Mouse (Mus musculus): ENCODE measurements around the gene Dyrk4. TPM values are rescaled to one million over a fixed set of nuclear protein-coding genes. Genes with fewer than 3 reads are reported as not detected.

Gene Dyrk4
- polyA plus RNA-seq, 1 experiment from 2014 or later = not detected

DNA sequence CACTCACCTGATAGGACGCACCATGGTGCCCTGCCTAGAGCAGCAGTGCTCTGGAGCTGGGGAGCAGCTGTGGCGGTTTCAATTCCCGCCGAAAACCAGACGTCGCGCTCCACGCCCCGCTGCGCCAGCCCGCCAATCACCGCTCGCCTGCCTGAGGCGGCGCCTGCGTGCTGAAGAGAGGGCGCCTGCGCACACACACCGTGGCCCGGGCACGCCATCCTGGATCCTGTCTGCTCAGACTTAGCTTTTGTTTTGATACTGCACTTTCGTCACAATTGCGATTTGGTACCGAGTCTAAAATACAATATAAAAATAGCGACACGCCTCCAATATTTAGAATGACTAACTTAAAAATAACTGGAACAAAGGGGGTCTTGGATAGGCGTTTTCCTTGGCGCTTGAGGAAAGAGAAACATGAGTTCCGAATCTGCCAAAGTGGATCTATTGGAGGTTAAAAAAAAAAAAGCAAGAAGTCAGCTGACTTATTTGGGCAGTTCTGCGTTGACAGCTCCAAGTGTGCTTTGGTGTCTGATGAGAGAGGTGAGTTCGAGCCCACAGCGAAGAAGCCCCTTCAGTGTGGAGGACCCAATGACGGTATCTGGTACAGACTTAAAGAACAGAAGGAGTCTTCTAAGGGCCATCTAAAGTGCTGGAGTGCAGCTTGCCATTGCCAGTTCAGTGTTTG is 18.0 kb upstream of the Dyrk4 start, which contains the start of the genes Rad51ap1 and D6Wsu163e:
Rad51ap1 (minus strand) TSS at position 101 of the 685 bp plus-strand sequence.
D6Wsu163e (plus strand) TSS at position 476 of the 685 bp plus-strand sequence.
- no peaks in the 10 kb centered on the region for H3K9me3 ChIP-seq (replicated peaks; ENCODE audit: control insufficient read depth, low read length)
- H3K4me1 ChIP-seq (ENCODE audit: control insufficient read depth, insufficient read depth, low read length) = peaks cover 14% of the 10 kb centered on the region
- H3K36me3 ChIP-seq (ENCODE audit: control insufficient read depth, insufficient read depth, low read length) = peaks cover 21% of the 10 kb centered on the region
- under 1% methylated on average over 33 of the region's 33 CpGs for WGBS
- ATAC-seq (peak; percentile 100), DNase-seq (ENCODE audit: low spot score) (peak; percentile 98)
- H3K27ac ChIP-seq (ENCODE audit: low read depth, low read length) = 0 out of 2 replicates have a peak within 1 kb of the TSS, but pooled peaks have one; percentile 40
- peak within 1 kb of the TSS; percentile 68 for H3K4me3 ChIP-seq (ENCODE audit: low read depth, low read length)
- H3K9ac ChIP-seq (ENCODE audit: low read length) = peak within 1 kb of the TSS; percentile 69
- H3K4me2 ChIP-seq (ENCODE audit: low read length) = peak within 1 kb of the TSS; percentile 82
- no peaks in the 10 kb centered on the region for H3K27me3 ChIP-seq (replicated peaks; ENCODE audit: control insufficient read depth, insufficient read depth, low read length)

DNA sequence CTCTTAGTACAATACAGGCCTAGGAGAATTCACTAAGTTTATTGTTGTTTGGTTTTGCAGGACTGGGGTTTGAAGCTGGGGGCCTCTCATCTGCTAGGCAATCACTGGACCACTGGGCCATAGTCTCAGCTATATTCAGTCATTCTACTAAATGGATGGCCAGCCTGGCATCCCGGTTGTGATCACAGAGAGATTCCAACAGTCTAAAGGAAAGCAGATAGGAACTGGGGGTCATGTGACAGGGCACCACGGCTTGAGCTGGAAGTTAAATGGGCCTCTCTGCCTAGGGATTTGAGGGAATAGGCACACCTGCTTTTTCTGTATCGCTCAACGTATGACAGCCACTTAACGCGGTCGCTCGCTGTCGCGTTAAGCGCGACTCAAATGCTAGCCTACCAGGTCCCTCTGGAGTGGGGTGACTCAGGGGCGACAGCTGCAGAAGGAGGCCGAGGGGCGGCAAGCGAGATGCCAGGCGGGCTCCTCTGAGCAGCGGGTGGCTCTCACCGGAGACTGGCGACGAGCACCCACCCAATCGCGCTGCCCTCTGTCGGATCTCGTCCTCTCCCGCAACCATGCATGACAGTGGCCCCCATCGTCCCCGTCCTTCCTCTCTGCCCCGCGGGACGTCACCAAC is 17.3 kb upstream of the Dyrk4 start:
- H3K9ac ChIP-seq (ENCODE audit: low read length) = peak overlapping the region; percentile 69

DNA sequence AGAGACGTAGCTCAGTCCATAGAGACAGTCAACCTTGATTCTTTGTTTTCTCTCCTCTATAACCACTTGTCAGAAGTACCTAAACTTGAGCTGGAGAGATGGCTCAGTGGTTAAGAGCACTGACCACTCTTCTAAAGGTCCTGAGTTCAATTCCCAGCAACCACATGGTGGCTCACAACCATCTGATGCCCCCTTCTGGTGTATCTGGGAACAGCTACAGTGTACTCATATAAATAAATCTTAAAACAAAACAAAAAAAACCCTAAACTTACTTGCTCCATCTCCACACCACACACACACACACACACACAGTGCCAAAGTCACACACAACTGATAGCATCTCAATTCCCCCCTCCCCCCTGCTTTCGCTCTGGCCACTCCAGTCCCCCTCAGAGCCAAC is 16.4 kb upstream of the Dyrk4 start:
- H3K27me3 ChIP-seq (replicated peaks; ENCODE audit: control insufficient read depth, insufficient read depth, low read length) = no peaks in the 10 kb centered on the region
- H3K4me3 ChIP-seq (ENCODE audit: low read depth, low read length) = peak overlapping the region; percentile 68
- no peaks in the 10 kb centered on the region for H3K9me3 ChIP-seq (replicated peaks; ENCODE audit: control insufficient read depth, low read length)
- no peak for ATAC-seq
- H3K4me2 ChIP-seq (ENCODE audit: low read length) = peak overlapping the region; percentile 82
- peaks cover 21% of the 10 kb centered on the region for H3K36me3 ChIP-seq (ENCODE audit: control insufficient read depth, insufficient read depth, low read length)
- DNase-seq (ENCODE audit: low spot score) = no peak
- no peak overlapping the region for H3K27ac ChIP-seq (ENCODE audit: low read depth, low read length)
- 75% methylated on average over 2 of the region's 2 CpGs for WGBS
- peaks cover 14% of the 10 kb centered on the region for H3K4me1 ChIP-seq (ENCODE audit: control insufficient read depth, insufficient read depth, low read length)
- H3K9ac ChIP-seq (ENCODE audit: low read length) = no peak overlapping the region

More for the DNA sequence above, 17.3 kb upstream of the Dyrk4 start:
- under 1% methylated on average over 30 of the region's 31 CpGs for WGBS
- H3K4me1 ChIP-seq (ENCODE audit: control insufficient read depth, insufficient read depth, low read length) = peaks cover 14% of the 10 kb centered on the region
- no peaks in the 10 kb centered on the region for H3K9me3 ChIP-seq (replicated peaks; ENCODE audit: control insufficient read depth, low read length)
- no peak overlapping the region for H3K27ac ChIP-seq (ENCODE audit: low read depth, low read length)
- H3K4me2 ChIP-seq (ENCODE audit: low read length) = peak overlapping the region; percentile 82
- no peaks in the 10 kb centered on the region for H3K27me3 ChIP-seq (replicated peaks; ENCODE audit: control insufficient read depth, insufficient read depth, low read length)
- peak overlapping the region; percentile 68 for H3K4me3 ChIP-seq (ENCODE audit: low read depth, low read length)
- ATAC-seq (0 out of 2 replicates have a peak, but pooled peaks have one; percentile 1), DNase-seq (ENCODE audit: low spot score) (no peak)
- H3K36me3 ChIP-seq (ENCODE audit: control insufficient read depth, insufficient read depth, low read length) = peaks cover 20% of the 10 kb centered on the region

DNA sequence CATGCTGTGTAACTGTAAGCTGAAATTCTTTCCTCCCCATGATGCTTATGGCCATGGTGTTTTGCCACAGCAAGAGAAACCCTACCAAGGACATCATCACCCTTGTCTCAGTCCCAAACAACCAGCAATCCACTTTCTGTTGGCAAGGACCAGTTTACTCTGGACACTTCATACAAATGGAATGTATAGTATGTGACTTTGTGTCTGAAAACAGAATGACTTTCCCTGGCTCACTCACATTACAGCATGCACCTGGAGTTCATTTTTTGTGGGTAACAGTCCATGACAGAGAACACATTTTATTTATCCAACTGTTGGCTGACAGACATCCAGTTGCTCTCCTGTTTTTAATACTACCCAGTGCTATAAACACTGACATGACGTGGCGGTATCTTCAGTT is 11.3 kb upstream of the Dyrk4 start:
- no peaks in the 10 kb centered on the region for H3K9me3 ChIP-seq (replicated peaks; ENCODE audit: control insufficient read depth, low read length)
- H3K36me3 ChIP-seq (ENCODE audit: control insufficient read depth, insufficient read depth, low read length) = peaks cover 43% of the 10 kb centered on the region
- no peaks in the 10 kb centered on the region for H3K27me3 ChIP-seq (replicated peaks; ENCODE audit: control insufficient read depth, insufficient read depth, low read length)
- H3K4me1 ChIP-seq (ENCODE audit: control insufficient read depth, insufficient read depth, low read length) = no peaks in the 10 kb centered on the region
- DNase-seq (ENCODE audit: low spot score) = no peak
- 95% methylated on average over 2 of the region's 2 CpGs for WGBS
- H3K9ac ChIP-seq (ENCODE audit: low read length) = no peak overlapping the region
- H3K27ac ChIP-seq (ENCODE audit: low read depth, low read length) = no peak overlapping the region
- no peak overlapping the region for H3K4me3 ChIP-seq (ENCODE audit: low read depth, low read length)
- no peak overlapping the region for H3K4me2 ChIP-seq (ENCODE audit: low read length)
- no peak for ATAC-seq

DNA sequence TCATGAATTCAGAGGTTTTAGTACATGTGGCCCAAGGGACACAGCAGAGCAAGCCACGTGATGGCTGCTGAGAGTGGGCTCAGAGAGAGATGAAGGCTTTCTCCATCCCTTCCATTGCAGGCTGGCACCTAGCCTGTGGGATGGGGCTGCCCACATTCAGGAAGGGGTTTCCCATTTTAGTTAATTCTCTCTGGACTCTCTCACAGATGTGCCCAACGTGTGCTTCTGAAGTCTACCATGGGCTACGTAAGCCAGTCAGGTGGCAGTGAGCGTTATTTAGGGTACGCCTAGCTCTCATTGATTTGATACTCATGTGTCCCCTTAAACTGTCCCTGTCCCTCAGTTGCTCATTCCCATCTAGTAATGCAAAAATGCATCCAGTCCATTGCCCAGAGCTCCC is 6.7 kb downstream of the Dyrk4 start:
- Histone ChIP-seq H3K27me3 (replicated peaks; ENCODE audit: control insufficient read depth, insufficient read depth, low read length) (no peaks in the 10 kb centered on the region), H3K4me1 (ENCODE audit: control insufficient read depth, insufficient read depth, low read length) (no peaks in the 10 kb centered on the region), H3K9ac (ENCODE audit: low read length) (no peak overlapping the region), H3K4me3 (ENCODE audit: low read depth, low read length) (no peak overlapping the region), H3K9me3 (replicated peaks; ENCODE audit: control insufficient read depth, low read length) (no peaks in the 10 kb centered on the region), H3K4me2 (ENCODE audit: low read length) (no peak overlapping the region), H3K36me3 (ENCODE audit: control insufficient read depth, insufficient read depth, low read length) (no peaks in the 10 kb centered on the region), H3K27ac (ENCODE audit: low read depth, low read length) (no peak overlapping the region)
- 81% methylated on average over 5 of the region's 5 CpGs for WGBS
- DNase-seq (ENCODE audit: low spot score) (no peak), ATAC-seq (no peak)

DNA sequence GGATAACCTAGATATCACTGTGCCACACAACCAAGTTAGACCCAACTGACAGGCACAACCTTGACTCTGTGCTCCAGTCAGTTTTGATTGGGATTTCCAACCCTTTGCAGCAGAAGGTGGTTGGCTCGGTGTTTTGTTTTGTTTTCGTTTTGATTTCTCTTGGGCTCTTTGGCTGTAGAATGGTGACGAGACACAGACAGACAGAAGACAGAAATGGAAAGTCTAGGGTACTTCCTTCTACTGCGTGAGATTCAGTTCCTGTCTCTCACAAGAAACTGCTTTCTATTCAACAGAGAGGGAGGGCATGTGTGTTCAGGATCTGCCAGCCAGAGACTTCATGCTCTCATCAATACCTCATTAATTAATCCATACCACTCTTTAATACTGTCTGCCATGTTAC is 10.9 kb downstream of the Dyrk4 start:
- H3K27me3 ChIP-seq (replicated peaks; ENCODE audit: control insufficient read depth, insufficient read depth, low read length) = no peaks in the 10 kb centered on the region
- no peak overlapping the region for H3K4me2 ChIP-seq (ENCODE audit: low read length)
- DNase-seq (ENCODE audit: low spot score) = no peak
- H3K4me3 ChIP-seq (ENCODE audit: low read depth, low read length) = no peak overlapping the region
- 86% methylated on average over 4 of the region's 4 CpGs for WGBS
- no peaks in the 10 kb centered on the region for H3K9me3 ChIP-seq (replicated peaks; ENCODE audit: control insufficient read depth, low read length)
- no peaks in the 10 kb centered on the region for H3K4me1 ChIP-seq (ENCODE audit: control insufficient read depth, insufficient read depth, low read length)
- no peak overlapping the region for H3K27ac ChIP-seq (ENCODE audit: low read depth, low read length)
- no peak overlapping the region for H3K9ac ChIP-seq (ENCODE audit: low read length)
- no peak for ATAC-seq
- H3K36me3 ChIP-seq (ENCODE audit: control insufficient read depth, insufficient read depth, low read length) = no peaks in the 10 kb centered on the region

DNA sequence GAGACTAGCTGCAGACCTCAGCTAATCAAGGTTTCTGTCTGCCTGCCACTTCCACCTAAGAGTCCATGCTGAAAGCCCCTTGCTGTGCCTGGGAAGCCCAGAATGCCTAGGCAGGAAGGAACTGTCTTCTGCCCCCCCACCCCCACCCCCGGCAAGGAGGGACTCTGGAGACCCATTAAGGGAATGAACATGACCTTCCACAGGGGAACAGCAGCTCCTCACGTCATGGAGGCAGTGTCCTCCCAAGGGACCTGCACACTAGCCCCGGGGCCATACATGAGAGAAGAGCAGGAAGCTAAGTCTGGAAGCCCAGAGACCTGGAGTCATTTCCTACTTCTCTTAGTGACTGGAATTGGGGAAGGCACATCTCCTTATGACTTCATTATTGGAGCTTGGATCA is 13.8 kb downstream of the Dyrk4 start:
- WGBS = 69% methylated on average over 3 of the region's 3 CpGs
- DNase-seq (ENCODE audit: low spot score) (no peak), ATAC-seq (no peak)
- Histone ChIP-seq H3K36me3 (ENCODE audit: control insufficient read depth, insufficient read depth, low read length) (no peaks in the 10 kb centered on the region), H3K9ac (ENCODE audit: low read length) (no peak overlapping the region), H3K27ac (ENCODE audit: low read depth, low read length) (no peak overlapping the region), H3K4me1 (ENCODE audit: control insufficient read depth, insufficient read depth, low read length) (no peaks in the 10 kb centered on the region), H3K4me3 (ENCODE audit: low read depth, low read length) (no peak overlapping the region), H3K27me3 (replicated peaks; ENCODE audit: control insufficient read depth, insufficient read depth, low read length) (no peaks in the 10 kb centered on the region), H3K9me3 (replicated peaks; ENCODE audit: control insufficient read depth, low read length) (no peaks in the 10 kb centered on the region), H3K4me2 (ENCODE audit: low read length) (no peak overlapping the region)

DNA sequence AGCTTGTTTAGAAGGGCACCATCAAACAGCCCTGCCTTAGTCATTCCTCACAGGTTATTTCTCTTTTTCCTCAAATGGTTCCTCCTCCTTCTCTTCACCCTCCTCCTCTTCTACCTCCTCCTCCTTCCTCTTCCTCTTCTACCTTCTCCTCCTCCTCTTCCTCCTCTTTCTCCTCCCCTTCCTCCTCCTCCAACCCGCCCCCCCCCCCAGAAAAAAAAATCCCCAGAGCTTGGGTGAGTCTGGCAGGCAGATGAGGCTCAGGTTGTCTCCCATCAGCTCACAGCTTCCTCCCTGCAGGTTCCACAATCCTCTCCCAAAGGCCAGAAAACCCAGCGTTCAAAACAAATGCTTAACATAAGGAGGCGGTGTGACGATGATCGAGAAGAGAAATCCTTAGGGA is 14.3 kb downstream of the Dyrk4 start:
- no peak overlapping the region for H3K4me3 ChIP-seq (ENCODE audit: low read depth, low read length)
- H3K9me3 ChIP-seq (replicated peaks; ENCODE audit: control insufficient read depth, low read length) = no peaks in the 10 kb centered on the region
- no peak overlapping the region for H3K27ac ChIP-seq (ENCODE audit: low read depth, low read length)
- no peaks in the 10 kb centered on the region for H3K36me3 ChIP-seq (ENCODE audit: control insufficient read depth, insufficient read depth, low read length)
- no peak overlapping the region for H3K9ac ChIP-seq (ENCODE audit: low read length)
- DNase-seq (ENCODE audit: low spot score) = no peak
- ATAC-seq = no peak
- WGBS = 82% methylated on average over 4 of the region's 5 CpGs
- no peak overlapping the region for H3K4me2 ChIP-seq (ENCODE audit: low read length)
- no peaks in the 10 kb centered on the region for H3K27me3 ChIP-seq (replicated peaks; ENCODE audit: control insufficient read depth, insufficient read depth, low read length)
- no peaks in the 10 kb centered on the region for H3K4me1 ChIP-seq (ENCODE audit: control insufficient read depth, insufficient read depth, low read length)

DNA sequence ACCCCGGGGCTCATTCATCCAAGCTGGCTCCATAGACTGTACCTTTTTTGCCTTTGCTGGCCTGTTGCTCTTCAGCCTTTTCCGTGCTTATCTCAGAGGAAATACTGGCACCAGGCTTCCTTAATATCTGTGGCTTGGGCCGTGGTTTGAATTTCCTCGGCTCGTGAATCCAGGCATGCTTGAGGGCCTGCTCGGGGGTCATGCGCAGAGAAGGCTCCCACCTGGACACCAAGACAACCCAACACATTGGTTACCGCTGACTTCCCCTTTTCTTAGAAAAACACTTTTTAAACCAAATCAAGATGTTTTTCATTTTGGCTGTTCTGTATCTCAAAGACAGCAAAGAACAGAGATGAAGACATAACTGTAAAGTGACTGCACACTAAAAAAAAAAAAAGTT is 44.5 kb downstream of the Dyrk4 start:
- no peak overlapping the region for H3K4me2 ChIP-seq (ENCODE audit: low read length)
- H3K4me3 ChIP-seq (ENCODE audit: low read depth, low read length) = no peak overlapping the region
- H3K36me3 ChIP-seq (ENCODE audit: control insufficient read depth, insufficient read depth, low read length) = no peaks in the 10 kb centered on the region
- 86% methylated on average over 8 of the region's 8 CpGs for WGBS
- no peaks in the 10 kb centered on the region for H3K9me3 ChIP-seq (replicated peaks; ENCODE audit: control insufficient read depth, low read length)
- H3K9ac ChIP-seq (ENCODE audit: low read length) = no peak overlapping the region
- H3K27me3 ChIP-seq (replicated peaks; ENCODE audit: control insufficient read depth, insufficient read depth, low read length) = no peaks in the 10 kb centered on the region
- H3K4me1 ChIP-seq (ENCODE audit: control insufficient read depth, insufficient read depth, low read length) = no peaks in the 10 kb centered on the region
- no peak for ATAC-seq
- no peak for DNase-seq (ENCODE audit: low spot score)
- no peak overlapping the region for H3K27ac ChIP-seq (ENCODE audit: low read depth, low read length)
